Mouse (Mus musculus) ovary, adult 18-20 months (tissue): Measurements from ENCODE around the gene Arhgef18.
A peak's percentile ranks its signal among the peaks of the same experiment; 100 is the strongest.

Experiments
- DNase-seq: peaks from one replicate; pipeline ENCODE4 v3.0.0; 2022; ENCODE audit warnings: low spot score, mixed read lengths

Gene Arhgef18

DNA sequence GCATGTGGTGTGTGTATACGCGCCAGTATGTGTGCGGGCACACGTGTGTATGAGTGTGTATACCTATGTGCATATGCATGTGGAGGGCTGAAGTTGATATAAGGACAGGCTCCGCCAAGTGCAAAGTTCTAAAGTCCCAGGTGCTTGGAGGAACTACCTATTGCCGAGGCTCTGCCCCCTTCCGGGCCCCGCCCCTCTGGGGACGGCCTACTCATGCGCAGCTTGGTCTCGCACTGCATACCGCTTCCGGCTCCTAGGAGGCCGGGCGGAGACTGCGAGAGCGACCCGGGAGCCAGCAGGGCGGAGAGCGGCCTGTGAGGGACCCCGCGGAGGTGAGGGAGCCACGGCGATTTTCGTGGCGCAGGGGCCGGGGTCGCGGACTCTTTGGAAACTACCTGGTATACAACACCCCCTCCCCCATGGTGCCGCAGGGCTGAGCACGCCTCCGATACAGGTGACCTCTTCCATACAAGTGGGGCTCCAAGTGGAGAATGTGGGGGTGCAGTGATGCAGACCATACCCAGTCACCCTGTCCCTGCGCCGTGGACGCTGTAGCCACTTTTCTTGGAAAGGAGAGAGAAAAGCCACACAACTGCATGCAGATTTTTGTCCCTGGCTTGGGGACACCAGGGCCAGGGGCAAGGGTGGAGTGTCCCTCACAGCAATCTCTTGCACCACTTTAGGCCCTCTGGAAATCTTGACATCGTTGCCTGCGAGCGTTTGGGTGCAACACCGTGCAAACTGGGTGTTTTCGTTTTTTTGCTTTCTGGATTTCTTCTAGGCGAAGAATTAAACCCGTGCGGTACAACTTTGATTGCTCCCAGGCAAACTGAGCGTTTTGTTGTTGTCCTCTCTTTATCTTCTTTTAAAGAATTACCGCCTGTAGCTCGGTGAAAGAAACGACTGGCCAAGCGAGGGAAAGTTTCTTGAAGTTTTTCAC, at the start of gene Arhgef18:
TSS of gene Arhgef18 (plus strand) at position 236 of the 940 bp plus-strand sequence.
- peak; percentile 86 for DNase-seq

DNA sequence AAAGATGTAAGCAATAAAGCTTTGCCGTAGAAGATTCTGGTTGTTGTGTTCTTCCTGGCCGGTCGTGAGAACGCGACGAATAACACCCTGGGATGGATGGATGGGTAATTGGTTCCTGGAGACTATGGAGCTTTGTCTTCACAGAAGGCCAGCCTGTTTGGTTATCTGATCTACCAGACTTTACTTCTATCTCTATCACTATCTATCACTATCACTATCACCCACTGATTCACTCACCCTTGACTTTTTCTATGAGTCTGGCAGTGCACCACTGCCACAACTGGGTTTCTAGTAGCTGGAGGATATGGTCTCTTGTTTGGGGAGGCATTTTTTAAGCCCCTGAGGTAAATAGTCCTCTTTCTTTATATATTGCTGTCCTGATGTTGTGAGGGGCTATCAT, 47.5 kb upstream of the Arhgef18 start:
- no peak for DNase-seq

DNA sequence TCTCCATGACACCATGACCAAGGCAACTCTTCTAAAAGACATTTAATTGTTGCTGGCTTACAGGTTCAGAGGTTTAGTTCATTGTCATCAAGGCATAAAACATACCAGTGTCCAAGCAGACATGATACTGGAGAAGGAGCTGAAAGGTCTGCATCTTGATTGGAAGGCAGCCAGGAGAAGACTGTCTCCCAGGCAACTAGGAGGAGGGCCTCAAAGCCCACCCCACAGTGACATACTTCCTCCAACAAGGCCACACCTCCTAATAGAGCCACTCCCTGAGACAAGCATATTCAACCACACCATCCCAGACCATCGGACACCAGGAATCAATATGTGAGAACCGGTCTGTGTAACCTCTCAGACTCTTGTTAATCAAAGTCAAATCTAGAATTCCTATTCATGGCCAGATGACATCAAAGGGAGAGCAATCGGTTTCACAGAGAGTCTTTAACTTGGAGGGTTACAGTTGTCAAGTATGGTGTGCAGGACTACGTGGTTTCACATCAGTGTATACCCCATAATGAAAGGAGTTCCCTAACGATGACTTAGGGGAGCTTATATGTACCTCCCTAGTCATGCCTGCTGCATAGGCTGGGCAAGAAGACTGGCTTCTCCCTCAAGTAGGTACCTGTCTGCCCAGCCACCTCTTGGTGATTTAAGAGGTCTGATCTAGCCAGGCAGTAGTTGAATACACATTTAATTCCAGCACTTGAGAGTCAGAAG, 46.0 kb upstream of the Arhgef18 start:
- no peak for DNase-seq

DNA sequence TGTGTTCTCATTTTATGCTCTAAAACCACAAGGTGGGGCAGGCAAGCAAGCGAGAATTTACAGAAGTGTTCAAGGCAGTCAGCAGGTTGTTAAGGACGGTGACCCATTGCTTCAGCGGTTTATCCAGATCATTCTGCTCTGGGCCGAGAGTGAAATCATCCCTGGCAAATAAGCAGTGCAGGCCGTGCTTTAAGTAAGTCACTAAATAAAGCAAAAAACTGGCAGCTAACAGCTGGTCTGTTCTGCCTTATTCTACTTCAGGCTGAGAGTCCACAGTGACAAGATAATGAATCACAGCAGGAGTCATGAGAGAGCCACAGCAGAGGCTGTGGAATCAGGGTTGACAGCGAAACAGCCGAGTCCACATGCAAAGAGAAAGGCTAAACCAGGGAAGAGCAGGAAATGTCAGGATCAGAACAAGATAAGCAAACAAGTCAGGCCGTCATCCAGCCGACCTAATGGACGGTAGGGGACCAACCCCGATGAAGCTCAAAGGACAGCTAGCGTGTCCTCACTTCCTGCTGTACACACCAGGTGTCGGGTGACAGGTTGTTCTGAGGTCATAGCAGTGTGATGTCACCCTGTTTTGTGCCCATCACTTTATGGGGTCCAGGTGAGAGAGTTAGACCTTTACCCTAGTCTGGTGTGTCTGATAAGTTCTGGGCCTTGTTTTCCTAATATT, 44.5 kb upstream of the Arhgef18 start:
- no peak for DNase-seq

DNA sequence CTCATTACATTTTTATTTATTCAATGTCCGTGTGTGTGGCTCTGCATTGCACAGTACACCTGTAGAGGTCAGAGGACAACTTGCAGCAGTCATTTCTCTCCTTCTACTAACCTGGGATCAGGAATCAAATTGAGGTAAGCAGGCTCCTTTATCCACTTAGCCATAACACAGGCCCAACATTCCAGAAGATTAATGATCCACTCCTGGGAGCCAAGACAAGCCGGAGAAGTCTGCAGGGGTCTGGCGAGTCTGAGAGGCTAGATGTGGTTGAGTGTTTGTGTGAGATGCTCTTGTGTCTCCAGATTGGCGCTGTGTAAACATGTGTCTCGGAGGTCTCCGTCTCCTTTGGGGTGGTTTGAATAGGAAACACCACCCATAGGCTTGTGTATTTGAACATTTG, 42.1 kb upstream of the Arhgef18 start:
- no peak for DNase-seq

DNA sequence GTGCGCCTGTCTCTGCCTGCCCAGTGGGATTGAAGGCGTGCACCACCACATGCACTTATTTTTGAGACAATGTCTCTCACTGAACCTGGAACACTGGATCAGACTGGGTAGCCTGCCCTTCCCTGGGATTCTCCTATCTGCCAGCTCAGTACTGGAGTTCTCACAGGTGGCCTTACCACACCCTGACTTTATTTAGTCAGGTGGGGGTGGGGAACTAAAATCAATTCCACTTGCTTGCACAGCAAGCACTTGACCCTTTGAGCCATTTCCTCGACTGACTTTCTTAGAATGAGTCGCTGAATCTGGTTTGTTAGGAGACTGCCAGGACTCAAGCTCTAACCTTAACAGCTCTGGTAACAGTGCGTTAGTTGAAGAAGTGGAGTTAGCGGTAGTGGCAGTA, 40.1 kb upstream of the Arhgef18 start:
- DNase-seq: no peak

DNA sequence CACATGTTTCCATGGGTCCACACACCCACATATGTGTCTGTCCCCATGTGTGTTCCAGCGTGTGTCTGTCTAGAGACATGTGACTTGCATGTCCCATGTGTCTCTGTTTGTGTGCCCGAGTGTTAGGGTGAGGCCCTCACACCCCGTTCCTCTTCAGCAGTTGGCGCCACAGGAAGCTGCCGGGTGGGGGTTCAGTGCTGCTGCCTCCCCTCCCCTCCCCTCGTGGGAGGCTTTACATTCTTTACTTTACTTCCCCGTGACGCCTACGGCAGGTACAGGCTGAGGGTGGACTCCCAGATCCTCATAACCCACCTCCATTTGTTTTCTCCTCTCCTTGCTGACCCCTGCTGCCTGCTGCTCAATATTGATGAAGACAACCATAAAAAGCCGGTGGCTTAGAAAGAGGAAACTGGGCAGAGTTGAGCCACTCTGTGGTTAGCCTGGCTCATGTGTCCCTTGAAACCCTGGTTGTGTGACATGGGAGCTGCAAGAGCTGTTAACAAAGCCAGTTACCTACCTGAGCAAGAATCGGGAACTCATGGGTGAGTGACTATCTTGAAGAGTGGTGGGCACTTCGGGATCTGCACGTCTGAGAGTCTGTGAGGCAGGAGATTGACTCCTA, 39.5 kb upstream of the Arhgef18 start, which contains the start of gene A430078G23Rik:
TSS of gene A430078G23Rik (plus strand) at position 227 of the 622 bp plus-strand sequence.
- no peak for DNase-seq

DNA sequence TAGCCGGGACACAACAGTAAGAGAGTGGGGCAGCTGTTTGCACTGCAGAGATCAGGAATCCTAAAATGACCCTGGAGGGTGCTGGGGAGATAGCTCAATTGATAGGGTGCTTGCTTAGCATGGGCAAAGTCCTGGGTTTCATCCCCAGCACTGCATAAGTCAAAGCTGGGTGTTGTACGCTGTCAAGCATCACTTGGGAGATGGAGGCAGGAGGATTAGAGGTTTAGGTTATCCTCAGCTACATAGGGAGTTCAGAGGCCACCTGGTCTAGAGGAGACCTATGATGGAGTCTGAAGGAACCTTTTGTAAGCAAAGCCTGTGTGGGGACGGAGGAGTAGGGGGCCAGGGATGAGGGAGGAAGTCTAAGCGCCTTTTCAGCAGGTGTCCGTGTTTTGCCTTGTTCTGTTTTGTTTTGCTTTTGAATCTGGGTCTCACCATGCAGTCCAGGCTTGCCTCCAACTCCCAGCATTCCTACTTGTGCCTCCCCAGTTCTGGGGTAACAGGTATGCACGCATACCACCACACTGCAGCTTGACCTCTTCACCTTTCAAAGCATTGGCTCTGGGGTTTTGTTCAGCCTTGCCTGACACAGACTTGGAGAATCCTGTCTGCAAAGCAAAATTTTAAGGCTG, 38.9 kb upstream of the Arhgef18 start:
- no peak for DNase-seq

DNA sequence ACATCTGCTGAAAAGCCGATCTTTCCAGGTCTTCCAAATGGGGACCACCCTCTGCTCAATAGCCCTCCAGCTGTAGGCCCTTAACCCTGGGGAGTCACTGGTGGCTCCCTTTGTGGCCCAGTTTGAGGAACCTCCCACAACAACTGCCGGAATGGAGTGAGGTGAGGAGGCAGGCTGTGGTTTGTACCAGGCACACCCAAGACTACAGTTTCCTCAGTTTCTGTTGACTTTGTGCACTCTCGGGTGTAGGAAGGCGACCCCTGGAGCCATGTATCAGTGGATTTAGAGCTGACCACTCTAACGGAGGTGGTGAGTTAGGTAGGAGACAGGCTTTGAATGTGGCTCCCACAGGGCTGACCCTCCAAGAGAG, 38.4 kb upstream of the Arhgef18 start:
- DNase-seq: no peak

DNA sequence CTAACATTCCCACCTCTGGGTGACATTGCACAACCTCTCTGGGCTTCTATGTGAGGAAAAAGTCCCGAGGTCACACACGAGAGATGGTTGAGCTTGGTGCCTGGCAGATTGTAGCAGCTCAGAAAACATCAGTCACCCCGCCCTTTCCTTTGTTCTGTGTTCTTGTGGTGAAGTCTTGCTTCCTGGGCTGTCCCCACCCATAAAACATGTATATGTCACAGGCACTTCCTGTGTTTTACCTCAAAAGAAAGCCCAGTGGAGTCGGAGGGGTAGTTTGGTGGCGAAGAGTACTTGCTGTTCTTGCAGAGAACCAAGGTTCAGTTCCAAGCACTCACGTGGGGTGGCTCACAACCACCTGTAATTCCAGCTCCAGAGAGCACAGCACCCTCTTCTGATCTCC, 37.2 kb upstream of the Arhgef18 start:
- DNase-seq: no peak

DNA sequence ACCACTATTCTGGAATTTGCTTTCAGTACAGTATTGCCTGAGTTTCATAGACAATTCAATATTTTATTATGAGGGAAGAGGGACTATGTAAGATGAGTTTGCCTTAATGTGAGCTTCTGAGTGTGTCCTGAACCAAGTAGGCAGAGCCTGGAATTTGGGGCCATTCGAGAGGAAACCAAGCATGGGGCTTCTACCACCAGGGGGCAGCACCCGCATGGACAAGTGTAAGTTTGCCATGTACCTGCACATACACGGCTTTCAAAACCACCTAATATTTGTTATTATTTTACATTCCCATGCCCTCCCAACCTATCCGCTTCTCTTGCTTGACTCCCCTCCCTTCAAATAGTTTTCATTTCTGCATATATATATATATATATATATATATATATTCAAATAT, 34.7 kb upstream of the Arhgef18 start:
- peak; percentile 31 for DNase-seq

DNA sequence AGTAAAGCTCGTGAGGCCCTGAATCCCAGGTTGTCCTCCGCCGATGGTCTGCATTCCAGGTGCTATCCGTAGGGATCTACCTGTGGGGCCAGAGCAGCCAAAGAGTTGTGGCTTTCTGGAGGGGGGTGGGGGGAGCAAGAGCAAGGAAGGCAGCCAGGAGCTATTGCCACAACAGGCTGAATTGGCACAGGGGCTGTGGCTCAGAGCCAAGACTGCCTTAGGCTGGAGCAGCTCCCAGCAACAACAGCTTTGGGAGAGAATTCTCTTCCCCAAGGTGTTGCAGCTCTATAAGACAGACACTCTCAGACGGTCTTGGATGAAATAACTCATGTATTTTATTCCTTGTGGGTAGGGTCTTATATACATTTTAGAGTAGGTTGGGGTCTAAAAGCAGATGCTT, 25.7 kb upstream of the Arhgef18 start:
- no peak for DNase-seq

DNA sequence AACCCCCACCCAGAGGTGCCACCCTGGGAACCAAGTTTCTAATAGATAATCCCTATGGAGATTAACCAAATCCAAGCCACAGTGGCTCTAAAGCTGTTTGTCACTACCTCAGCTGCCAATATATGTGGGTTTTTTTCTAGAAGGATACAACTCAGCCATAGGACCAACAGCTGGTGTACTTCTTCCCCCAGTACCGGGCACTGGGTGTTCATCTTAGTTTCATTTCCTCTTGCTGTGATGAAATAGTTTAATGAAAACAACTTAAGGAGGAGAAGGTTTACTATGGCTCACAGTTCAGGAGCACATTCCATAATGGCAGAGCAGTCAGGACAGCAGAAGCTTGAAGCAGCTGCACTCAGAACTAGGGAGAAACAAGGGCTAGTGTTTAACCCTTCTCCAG, 24.7 kb upstream of the Arhgef18 start:
- no peak for DNase-seq

DNA sequence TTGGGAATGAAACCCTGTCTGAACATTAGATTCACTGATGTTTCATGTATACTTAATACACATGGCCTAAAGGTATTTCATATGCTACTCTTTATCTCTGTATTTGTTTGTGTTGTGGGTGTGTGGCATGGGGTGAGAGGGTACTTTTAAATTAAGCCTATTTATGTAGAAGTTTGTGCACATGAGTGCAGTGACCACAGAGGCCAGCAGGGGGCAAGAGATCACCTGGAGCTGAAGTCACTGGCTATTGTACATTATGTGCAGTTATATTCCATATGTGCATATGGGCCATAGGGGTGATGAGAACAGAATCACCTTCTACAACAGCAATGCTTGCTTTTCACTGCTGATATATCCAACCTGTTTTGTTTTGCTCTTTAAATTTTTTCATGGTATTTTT, 17.1 kb upstream of the Arhgef18 start:
- no peak for DNase-seq

DNA sequence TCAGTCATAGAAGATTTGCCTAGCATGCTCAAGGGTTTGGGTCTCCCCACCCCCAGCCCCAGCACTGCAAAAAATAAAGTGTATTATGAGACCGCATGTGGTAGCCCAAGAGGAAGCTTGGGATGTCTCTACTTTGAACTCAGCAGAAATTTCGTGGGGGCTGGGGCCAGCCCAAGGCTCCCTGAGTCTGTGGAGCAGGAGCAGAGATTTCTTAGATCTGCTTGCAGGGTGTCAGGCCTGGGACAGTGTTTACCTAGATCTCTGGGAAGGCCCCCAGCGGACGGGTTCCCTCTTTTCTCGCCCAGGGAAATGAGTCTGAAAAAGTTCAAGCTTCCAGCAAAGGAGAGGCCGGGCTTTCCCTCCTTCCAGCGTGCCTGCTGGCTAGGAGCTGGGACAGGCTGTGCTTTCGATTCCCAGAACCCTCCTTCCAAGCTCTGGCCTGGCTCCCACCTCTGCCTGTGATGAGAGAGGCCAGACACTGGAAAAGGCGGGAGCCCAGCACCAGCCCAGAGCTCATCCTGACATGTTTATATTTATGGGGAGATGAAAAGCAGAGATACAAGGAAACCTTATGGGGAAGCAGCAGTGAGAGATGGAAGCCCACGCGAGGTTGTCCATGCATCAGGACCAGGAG, 16.0 kb upstream of the Arhgef18 start:
- DNase-seq: peak; percentile 31

DNA sequence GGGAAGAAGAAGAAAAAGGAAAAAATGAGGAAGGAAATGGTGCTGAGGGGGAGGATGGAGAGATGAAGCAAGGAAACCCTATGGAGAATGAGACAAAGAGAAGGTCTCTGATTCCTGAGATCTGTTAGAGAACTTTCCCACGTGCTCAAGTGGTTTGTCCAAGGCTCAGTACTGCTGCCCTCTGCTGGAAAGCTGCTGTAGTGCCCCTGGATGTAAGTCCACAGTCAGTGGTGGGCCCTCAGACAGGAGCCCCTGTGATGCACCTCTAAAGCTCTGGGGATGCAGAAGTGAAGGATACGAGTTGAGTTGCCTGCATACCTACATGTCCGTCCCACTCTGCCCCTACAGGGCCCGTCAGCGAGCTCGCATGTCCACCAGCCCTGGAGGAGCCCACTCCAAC, 5.5 kb upstream of the Arhgef18 start:
- DNase-seq: peak; percentile 19

DNA sequence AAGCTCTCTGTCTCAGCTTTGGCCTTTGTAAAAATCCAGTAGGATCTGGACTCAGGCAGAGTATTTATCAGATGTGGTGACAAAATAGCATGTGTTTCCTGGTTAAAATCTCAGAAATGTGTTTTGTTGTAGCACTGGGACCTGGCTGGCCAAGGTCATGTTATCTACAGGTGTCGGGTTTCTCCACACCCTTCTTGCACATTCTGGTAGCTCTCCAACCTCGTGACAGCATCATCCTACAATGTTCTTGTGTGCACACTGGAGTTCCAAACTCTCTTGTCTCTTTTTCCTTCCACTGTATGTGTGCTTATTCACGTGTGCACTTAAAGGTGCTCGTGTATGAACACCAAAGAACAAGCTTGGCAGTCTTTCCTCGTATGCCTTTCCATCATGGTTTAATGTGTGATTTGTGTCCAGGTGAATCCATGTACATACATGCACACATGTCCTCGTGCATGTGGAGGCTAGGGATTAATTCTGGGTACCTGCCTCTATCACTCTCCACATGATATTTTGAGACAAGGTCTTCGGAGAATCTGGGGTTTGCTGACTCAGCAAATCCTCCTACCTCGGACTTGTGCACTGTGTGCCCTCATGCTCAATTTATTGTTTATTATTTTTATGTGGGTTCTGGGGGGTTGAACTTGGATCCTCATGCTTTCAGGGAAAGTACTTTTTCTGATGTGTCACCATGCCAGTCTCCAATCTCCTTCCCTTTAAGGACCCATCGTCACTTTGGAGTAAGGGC, 4.0 kb upstream of the Arhgef18 start:
- DNase-seq: no peak

DNA sequence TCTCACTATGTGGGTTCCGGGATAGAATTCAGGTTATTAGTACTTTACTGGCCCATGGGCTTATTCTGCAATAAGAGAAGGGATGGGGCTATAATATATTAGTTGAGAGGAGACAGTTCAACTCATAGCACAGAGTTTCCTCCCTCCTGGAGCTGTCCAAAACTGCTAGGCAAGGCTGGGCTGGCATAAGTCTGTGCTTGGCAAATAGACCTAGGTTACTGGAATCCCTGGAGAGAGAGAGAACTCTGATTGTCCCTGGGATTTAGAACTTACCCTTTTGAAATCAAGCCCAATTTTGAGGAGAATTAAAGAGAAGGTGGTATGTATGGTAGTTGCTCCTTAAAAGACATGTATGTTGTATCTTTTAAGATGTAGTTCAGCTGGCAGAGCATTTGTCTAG, 3.3 kb upstream of the Arhgef18 start:
- DNase-seq: no peak

DNA sequence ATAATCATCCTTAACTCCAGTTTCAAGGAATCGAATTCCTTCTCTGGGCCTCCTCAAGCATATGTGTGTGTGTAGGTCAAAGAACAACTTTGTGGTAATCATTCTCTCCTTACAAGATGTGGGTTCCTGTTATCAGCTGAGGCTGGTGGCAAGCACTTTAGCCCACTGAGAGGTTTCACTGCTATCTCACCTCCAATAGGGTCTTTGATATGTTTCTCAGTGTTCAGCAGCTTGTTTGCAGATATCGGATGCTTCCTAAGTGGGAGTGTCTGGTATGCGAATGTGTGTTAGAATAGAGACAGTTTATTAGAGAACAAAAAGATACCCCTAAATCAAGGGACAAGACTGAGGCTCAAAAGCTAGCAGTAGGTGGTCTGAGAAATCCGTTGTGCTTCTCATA, 513 bp upstream of the Arhgef18 start:
- DNase-seq: no peak

DNA sequence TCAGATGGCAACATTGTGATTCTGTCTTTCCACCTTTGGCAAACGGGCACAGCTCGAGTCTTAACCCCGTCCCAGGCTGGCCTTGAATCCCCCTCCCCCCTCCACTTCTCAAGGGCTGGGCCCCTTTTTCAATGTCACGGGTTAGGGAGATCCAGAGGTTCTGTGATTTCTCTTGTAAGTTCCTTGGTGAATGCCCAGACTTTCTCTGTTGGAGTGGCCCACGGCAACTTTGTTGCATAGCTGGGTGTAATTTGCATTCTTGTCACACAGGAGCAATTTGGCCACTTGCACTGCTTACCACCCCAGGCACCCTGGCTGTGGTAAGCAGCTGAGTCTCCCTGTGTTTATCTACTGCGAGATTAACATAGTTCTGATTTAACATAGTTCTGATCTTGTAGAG, 1.8 kb downstream of the Arhgef18 start:
- DNase-seq: peak; percentile 50

DNA sequence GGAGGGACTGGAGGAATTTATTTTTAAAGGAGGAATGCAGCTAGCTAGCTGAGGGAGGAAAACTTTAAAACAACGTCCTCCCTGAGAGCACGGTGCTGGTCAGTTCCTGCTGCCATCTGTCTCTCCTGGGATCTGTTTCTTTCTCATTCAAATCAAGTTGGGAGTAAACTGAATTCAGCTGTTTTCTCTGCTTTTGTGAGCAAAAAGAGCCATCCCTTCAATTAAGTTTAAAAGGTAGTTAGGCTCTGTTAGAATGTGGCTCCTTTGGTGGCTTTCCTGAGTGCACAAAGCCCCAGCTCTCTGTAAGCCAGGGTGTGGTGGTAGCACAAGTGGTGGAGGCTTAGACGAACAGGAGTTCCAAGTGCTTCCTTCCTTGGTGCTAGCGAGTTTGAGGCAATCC, 2.4 kb downstream of the Arhgef18 start:
- DNase-seq: no peak
